Mouse (Mus musculus): ENCODE measurements around the gene Bbx.

Gene Bbx

DNA sequence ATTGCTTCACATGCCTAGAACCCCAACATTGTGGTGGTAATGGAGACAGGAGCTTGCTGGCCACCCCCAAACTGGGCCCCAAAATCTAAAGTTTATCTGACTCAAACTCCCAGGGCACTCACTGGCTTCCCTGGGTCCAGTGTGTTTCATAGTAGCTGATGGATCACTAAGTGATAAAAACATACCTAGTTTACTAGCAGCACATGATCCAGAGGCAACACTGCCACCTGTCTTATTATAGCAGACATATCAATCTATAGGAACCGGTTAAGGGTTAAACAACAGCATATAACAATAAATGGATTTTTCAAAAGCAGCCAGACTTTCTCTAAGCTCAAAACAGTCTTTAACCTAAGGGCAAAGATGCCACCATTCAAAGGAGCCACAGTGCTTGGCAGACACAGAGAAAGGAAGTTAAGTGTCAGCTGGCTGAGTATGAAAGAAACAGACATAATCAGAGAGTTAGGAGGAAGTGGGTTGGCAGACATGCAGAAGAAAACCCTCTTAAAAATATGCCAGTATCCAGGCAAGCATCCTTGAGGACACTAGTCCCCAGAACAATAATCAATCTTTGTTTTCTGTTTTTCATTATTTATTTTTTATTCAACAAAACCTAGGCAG lies 116.7 kb downstream of the Bbx start:
- DNase-seq (ENCODE audit: low spot score), result no peak

DNA sequence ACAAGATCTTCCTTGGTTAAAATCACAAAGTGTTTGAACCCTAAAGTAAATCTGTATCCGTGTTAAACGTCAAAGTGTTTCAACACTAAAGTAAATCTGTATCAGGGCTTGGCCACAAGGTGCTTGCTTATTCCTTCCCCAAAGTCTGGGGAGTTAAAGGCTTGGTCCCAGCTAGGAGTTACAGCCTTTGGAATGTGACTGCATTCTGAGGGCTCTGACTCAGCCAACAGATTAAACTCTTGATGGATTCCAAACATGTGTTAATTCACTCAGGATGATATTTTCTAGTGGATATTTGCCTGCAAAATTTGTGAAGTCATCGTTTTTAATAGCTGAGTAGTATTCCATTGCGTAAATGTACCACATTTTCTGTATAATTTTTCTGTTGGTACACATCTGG lies 120.6 kb downstream of the Bbx start:
- DNase-seq (ENCODE audit: low spot score), result no peak

DNA sequence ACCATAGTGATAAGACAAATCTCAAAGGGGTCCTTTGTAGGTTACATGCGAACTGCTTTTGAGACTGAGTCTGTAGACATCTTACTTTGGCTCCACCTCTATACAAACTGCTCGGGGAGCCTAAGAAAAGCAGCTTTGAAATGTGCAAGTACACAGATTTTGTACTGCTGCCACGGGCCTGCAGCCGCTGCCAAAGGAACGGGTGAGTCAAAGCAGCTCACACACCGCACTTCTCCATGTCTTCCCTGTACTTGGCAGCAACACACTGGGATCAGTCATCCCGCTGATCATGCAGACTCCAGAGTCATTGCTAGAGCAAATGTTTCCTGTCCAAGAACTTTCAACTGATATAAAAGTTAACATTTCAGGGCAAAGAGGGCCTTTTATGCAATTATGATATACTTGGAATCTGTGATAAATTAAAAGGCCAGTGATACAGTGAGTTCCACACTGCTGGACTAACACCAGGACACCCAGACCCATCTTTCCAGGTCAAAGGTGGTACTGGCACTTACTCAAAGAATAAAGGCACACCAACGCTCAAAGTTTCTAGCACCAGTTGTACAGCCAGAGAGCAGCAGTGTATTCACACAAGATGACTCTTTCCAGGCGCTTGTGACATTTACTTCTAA lies 122.7 kb downstream of the Bbx start:
- no peak for DNase-seq (ENCODE audit: low spot score)

DNA sequence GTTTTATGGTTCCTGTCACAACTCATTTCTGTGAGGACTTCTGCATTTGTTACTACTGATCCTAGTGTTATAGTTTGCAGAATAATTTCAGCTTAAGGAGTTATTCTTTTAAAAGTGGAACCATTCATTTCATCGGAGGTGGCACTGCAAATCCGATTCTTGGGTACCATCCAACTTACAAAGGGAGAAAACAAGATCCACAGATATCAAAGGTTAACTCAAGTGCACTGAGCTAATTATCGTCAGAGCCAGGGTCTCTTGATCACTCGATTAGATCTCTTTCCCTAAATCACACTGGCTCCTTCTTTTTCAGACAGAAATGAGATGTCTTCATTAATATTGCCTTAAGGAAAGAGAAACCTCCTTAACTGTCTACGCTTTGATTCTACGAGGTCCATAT lies 123.9 kb downstream of the Bbx start:
- DNase-seq (ENCODE audit: low spot score), result no peak

DNA sequence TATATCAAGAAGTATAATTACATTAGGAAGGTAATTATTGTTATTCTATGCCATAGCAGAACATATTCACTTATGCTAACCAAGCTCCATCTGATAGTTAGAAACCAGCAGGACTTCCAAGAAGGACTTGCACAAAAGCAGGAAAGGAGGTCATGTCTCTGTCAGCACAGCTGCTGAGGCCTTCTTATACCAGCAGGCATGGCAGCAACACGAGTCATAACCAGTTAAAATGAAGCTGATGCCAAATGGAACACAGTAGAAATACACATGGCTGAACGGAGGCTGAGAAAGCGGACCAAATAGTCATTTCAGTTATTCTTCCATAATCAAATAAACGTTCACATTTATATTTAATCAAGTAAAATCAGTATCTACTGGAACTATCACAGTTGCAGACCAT lies 125.0 kb downstream of the Bbx start:
- DNase-seq (ENCODE audit: low spot score), result no peak

DNA sequence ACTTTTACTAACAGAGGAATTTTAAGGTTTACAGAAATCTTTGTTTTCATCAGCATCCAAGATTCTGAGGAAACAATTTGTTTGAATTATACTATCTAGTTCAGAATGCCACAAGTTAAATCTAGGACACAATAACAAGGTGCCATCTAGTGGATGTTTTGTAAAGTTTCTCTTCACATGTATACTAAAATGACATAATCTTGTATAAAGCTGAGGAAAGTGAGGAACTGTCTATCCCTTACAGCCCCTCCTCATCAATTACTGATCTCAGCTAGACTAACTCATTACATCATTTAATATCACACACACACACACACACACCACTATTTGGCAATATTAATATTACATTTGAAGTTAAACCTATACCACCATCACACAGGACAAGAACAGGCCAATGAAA lies 125.5 kb downstream of the Bbx start:
- DNase-seq (ENCODE audit: low spot score), result peak; percentile 32

DNA sequence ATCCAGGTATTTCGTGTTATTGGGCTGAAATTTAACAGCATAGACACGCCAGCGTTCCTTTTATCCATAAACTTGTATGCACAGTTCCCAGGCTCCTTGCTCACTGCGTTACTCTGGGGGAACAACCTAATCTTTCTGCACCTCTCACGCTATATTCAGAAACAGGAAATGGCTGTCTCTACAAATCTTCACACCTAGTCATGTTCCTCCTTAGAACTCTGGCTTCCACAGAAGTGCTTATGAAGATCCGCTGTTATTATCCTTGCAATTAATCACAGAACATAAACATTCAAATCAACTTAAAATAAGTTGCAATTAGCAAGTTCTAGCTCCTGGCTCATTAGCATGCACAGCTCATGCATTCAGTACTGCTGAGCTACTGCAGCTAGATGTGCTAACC lies 127.0 kb downstream of the Bbx start:
- DNase-seq (ENCODE audit: low spot score), result no peak

DNA sequence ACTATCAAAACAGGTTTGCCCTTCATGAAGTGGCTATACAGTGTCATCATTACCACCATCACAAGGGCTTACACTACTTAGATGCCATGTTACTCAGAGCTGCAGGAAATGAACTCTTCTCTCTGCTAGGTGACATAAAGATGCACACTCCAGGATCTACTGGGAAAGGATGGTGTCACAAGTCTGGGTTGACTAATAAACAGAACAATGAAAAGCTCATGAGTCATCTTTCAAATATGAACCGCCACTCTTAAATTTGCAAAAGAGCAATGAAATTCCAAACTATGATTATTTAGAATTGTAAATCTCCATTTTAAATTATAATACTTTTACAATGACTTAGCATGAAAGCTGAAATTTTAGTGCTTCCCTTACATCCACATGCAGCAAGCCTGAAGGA lies 129.6 kb downstream of the Bbx start:
- DNase-seq (ENCODE audit: low spot score), result no peak

DNA sequence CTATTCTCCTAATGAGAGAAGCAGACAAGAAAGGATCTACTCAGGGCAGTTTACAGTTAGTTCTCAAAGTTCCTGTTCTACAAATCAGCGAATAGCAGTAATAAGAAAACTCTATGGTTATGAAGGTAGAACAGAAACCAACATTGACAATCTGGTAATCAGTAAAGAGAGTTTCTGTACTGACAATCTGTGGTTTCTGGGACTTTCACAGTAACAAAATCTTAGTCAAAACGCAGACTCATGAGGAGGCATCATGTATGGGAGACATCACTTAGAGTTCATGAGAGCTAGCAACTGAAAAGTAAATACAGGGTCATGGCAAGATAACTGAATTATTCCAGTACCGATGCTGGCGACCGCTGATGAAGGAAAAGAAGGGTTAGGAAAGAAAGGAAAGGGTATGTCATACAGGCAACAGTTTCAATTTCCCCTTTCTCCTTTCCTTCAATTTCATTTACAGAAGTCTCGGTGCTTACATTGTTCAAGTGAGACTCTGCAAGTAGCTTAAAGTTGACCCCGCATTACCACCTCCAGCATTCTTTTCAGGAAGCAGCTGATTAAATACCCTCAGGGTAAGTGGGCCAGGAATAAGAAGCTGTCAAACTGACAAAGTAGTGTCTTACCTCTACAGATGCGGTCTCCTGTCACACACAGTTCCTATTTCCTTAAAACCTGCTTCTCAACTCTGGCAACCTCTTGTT lies 133.3 kb downstream of the Bbx start:
- peak; percentile 25 for DNase-seq (ENCODE audit: low spot score)

DNA sequence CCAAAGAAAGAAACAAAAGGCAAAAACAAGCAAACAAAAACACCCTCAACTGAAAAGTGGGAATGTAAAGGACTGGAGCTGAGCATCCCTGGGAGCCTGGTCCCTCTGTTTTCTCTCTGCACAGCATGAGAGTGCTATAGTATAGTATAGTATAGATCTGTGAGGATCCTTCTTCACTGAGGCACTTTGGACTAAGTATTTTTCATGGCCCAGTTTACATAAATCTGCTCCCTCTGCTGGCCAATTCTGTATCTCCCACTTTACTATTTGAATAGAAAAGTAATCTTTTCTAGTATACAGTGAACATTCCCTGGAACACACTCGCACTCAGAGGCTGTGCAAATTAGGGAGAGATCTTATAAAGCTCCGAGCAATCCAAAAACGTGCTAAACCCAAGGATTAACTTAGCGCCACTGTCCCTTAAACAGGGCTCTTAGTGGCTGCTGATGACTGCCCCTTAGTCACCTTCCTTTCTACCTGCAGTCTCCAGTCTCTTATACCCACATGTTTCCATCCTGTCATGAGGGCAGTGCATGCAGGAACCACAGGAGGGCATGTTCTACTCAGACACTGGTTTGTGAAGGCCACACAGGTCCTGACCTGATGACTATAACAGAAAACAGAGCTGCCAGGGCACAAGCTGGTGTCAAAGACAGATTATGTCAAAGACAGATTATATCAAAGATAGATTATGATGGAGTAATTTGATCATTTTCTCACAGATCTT lies 138.5 kb downstream of the Bbx start:
- DNase-seq (ENCODE audit: low spot score), result peak; percentile 25

DNA sequence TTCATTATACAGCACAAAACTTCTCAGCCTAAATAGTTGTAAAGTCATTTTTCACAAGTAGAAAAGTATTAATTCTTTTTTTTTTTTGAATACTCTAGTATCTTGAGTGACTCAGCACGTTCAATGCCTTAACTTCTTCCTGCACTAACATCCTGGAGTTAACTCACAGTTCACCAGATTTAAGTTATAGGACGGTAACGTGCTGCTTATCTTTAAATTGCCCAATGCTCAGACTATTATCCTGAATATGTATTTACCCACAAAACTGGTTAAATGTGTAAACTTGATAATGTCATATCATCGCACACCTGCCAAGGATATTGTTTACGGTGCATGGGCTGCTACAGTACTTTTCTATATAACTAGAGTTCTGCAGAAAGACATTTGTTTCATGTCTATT lies 139.4 kb downstream of the Bbx start:
- no peak for DNase-seq (ENCODE audit: low spot score)

DNA sequence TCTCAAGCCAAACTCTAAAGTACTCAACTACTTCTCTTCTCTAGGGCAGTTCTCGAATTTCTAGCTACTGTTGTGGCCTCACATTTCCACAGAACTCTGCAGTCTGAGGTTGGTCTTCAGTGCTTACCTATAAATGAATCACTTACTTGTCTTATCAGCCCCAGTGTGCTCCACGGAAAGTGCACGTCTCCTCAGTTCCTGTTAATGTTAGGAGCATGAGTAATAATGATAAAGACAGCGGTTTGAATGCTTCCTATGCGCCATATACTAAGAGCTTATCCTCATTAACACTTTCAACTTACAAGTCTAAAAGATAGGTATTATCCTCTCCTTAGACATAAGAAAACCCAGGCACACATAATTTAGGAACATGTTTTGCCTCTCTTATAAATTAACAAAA lies 142.4 kb downstream of the Bbx start:
- DNase-seq (ENCODE audit: low spot score), result no peak

DNA sequence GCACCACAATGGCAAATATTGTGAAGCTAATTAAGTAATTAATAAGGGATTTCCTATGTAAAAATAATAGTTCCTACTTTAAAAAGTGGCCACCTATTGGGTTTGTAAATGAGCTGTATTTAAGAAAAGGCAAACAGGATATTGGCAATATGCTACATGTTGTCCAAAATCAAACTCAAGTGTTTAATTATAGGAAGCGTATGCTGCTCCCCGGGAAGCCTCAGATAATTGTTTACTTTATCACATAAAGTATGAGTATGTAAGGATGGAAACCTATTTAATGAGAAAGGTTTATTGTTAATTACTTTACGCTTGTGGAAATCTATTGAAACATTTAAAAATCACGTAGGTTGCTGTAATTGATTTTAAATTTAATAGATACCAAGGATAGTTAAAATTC lies 159.4 kb downstream of the Bbx start:
- no peak for DNase-seq (ENCODE audit: low spot score)

DNA sequence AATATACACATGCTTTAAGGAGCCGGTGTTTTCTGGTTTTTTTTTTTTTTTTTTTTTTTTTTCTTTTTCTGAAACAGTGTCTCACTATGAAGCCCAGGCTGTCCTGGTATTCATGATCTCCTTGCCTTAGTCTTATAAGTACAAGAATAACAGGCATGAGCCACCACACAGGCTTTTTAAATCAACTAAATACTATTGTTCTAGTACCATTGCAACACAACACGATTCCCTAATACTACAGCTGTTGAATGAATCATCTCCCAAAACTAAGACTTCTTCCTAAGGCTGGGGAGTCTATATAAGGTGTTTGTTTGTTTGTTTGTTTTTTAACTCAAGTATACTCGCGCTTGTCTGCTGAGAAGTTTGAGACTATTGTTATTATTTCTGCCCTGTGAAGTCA lies 169.5 kb downstream of the Bbx start:
- no peak for DNase-seq (ENCODE audit: low spot score)

DNA sequence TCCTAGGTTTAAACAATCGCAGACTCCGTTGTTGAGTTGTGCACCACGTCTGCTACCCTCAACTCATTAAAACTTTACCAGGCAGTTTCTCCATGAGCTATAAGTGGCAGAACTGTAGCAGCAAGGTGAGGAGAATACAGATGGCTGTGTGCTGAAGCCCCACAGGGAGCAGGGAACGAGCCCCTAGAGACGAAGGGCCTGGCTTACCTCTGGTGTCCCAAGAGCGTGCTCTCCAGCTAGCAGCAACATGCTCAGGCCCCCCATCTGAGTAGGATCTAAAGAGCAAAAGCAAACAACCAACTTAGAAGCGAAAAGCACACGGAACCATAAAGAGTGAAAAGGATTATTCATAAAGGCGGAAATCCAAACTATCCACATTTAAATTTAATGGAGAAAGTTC lies 170.0 kb downstream of the Bbx start:
- no peak for DNase-seq (ENCODE audit: low spot score)

DNA sequence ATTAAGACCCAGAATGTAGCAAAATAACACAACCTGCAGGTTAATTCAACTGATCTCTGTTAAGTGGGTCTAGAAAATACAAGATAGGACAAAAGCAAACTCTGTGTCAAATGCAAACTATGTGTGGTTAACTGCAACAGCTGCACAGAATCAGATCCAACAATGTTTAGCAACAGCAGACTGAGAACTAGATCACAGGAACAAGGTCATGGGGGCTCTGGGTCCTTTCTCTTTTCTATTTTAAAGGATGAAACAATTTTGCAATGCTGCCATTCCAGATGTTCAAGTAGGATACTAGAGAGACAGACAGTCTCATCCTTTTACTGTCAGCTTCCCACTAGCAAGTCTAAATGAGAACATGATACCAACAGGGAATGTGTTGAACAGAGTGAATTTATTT lies 170.4 kb downstream of the Bbx start:
- no peak for DNase-seq (ENCODE audit: low spot score)

DNA sequence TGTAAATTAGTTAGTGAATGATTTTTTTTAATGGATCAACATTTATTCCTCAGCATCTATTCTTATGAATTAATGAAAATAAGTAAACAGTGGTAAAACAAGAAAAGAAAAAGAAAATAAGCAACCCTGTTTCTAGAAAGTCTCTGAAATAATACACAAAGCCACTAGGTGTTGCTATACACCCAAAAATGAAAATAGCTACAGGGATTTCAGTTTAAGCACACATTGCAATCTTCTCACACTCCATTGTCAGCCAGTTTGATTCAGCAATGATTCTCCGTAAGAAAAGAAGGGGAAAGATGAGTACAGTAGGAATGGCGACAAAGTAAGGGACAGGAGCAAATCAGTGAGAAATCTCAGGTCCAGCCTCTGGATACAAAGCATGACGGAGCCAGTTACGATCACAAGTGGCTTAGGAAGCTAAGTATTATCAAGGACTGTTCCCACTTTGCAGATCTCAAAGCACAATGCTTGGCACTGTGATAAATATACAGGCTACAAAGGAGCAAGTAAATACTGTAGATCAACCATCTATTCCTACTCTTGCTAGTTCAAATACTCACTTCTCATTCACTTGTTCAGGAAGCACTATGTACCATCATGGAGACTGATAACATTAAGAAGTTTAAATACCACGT lies 177.5 kb downstream of the Bbx start:
- peak; percentile 15 for DNase-seq (ENCODE audit: low spot score)

DNA sequence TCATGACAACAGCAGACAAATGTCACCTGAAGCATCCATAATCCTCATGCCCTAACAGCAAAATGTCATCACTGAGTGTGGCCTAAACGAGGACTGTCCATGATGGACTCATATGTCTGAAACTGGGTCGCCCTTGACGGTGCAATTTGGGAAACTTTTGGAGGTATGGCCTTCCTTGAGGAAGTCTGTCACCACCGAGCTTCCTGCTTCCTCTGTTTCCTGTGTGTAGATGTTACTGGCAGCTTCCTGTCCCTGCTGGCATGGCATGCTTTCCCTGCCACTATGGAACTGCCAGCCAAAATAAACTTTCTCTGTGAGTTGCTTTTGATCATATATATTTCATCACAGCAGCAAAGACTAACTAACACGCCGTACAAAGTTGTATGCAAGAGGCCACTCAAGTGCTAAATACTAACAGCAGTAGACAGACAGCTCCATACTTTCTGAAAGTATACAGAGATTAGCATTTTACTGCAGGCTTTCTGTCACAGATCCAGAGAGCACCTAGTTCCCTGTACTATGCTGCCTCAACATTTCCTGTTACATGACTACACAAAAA lies 180.7 kb downstream of the Bbx start:
- DNase-seq (ENCODE audit: low spot score), result no peak

DNA sequence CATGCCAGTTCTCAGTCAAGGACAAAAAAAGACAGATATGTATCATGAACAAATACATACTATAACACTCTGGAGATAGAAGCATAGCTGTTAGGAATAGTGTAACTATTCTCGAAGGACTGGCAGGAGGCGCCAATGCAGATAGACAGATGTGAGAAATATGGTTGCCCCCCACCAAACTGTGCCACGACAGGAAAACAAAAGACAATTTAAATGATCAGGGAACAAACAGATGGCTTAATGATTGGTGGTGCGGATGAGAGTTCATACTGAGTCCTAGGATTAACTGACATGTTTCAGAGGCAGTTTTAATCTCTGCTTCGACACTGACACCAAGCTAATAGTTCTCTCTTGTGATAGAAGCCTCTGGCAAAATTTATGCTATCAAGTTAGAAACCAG lies 181.7 kb downstream of the Bbx start:
- no peak for DNase-seq (ENCODE audit: low spot score)

DNA sequence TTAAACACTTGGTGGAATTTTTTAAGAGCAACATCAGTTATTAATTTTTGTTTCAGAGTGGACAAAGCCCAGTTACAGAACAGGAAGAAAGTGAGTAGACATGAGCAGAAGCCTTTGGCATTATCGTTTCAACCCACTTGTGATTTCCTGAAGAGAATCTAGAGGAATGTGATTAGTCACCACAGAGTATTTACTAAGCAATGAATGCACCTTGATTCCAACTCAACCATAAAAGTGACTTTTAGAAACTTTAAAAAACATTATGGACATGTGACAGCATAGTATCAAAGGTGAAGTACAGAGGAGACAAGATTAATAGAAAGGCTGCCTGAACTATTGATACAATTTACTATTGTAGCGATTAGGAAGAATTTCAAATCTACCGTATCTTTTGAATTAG lies 183.2 kb downstream of the Bbx start:
- DNase-seq (ENCODE audit: low spot score), result no peak

DNA sequence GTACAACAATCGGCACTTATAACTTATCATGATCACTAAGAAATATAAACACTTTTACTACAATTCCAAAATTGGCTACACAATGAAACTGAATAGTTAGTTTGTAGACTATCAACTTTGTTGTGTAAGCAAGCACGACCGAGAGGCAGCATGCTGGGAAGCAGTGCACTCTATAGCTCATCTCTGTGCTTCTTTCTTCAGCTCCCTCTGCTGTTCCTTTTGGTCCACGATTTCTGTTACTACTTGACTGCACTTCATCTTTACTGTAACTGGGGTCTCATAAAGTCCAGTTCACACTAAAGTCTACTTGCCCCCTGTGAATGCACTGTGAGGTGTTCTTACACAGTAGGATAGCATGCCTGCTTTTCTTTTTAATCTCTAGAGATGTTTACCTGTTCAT lies 189.7 kb downstream of the Bbx start:
- no peak for DNase-seq (ENCODE audit: low spot score)

DNA sequence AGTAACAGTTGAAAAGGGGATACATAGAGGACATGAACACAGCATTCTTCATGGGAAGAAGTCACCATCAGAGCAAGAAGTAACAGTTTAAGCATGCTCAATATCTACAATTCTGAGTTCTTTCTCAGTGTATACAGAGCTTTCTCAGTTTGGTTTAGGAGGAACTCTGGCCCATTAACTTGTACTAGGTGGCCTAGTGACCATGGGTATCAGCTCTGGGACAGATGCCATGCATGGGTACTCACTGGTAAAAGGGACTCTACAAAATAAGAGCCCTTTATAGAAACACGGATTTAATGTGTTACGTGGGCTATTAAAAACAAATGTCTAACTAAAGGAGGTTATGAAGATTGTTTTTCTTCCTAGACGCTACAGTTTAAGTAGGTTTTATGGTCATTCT lies 190.6 kb downstream of the Bbx start:
- no peak for DNase-seq (ENCODE audit: low spot score)

All from embryo, embryonic 10 days (tissue).